Comparison of ENCODE assay signal across 9 mouse cellular contexts in genomic region chr9:109003201-109003600, GRCm38 (mm10). TPM values are rescaled to one million over a fixed set of nuclear protein-coding genes. Genes with fewer than 3 reads are reported as not detected.
DNase-seq lines count a peak whose midpoint lies in the region; ATAC-seq and TF ChIP-seq lines count a peak whose summit lies in the region.
"Had no signal": no experiment of that assay in that cellular context is flagged by ENCODE, and none has a peak within 500 bp of the region (broad histone marks: within the 10 kb centered on the region; RNA-seq: fewer than 3 reads in every experiment).

No protein-coding gene starts in this region.

- peak; percentile 71 for DNase-seq in adrenal gland, postnatal 14 days
- no peak for DNase-seq in adrenal gland, adult 2 months
- DNase-seq in kidney, postnatal 0 days (ENCODE audit: low spot score): peak; percentile 52
- peak; percentile 59 for DNase-seq in ZHBTc4 (ENCODE audit: low read depth, low spot score)
- DNase-seq in hindbrain, postnatal 0 days (ENCODE audit: low spot score): peak; percentile 55
- DNase-seq in natural killer cell, adult 2 months (ENCODE audit: low spot score in 2 of 2): peak; percentile 51 to 67
- DNase-seq in Muller cell, postnatal 12 days (ENCODE audit: inconsistent ontology term): no peak

- H3K9me3 ChIP-seq in kidney, postnatal 0 days (replicated peaks; ENCODE audit: low read length): no peaks in the 10 kb centered on the region
- H3K9me3 ChIP-seq in kidney, embryonic 14.5 days (ENCODE audit: control insufficient read depth, low read length): no peaks in the 10 kb centered on the region
- no peaks in the 10 kb centered on the region for H3K9me3 ChIP-seq in hindbrain, postnatal 0 days (ENCODE audit: low read length)

- H3K36me3 ChIP-seq in kidney, postnatal 0 days (ENCODE audit: insufficient read depth, low read length): no peaks in the 10 kb centered on the region
- H3K36me3 ChIP-seq in kidney, embryonic 14.5 days (ENCODE audit: control insufficient read depth, insufficient read depth, low read length): peaks cover 2% of the 10 kb centered on the region; the same call in 1 of the 2 replicates
- H3K36me3 ChIP-seq in hindbrain, postnatal 0 days (ENCODE audit: insufficient read depth, low read length): peaks cover 6% of the 10 kb centered on the region

- no peak overlapping the region for H3K4me2 ChIP-seq in kidney, postnatal 0 days (ENCODE audit: low read length)
- no peak overlapping the region for H3K4me2 ChIP-seq in kidney, embryonic 14.5 days (replicated peaks; ENCODE audit: low read depth, low read length)
- no peak overlapping the region for H3K4me2 ChIP-seq in hindbrain, postnatal 0 days (ENCODE audit: low read depth, low read length)

- H3K4me1 ChIP-seq in kidney, postnatal 0 days (replicated peaks; ENCODE audit: insufficient read depth, low read length): no peaks in the 10 kb centered on the region
- H3K4me1 ChIP-seq in kidney, embryonic 14.5 days (ENCODE audit: control insufficient read depth, insufficient read depth, low read length): no peaks in the 10 kb centered on the region
- H3K4me1 ChIP-seq in hindbrain, postnatal 0 days (ENCODE audit: insufficient read depth, low read length): no peaks in the 10 kb centered on the region

- no peak overlapping the region for H3K4me3 ChIP-seq in kidney, postnatal 0 days (replicated peaks; ENCODE audit: low read depth, low read length)
- H3K4me3 ChIP-seq in kidney, embryonic 14.5 days (ENCODE audit: low read length): no peak overlapping the region
- no peak overlapping the region for H3K4me3 ChIP-seq in hindbrain, postnatal 0 days (ENCODE audit: low read length)

- H3K27ac ChIP-seq in kidney, postnatal 0 days: no peak overlapping the region
- H3K27ac ChIP-seq in kidney, embryonic 14.5 days (ENCODE audit: low read depth, low read length): no peak overlapping the region
- H3K27ac ChIP-seq in hindbrain, postnatal 0 days: no peak overlapping the region

- WGBS in kidney, postnatal 0 days: 55% methylated on average over 2 of the region's 2 CpGs
- WGBS in kidney, embryonic 14.5 days: 45% methylated on average over 2 of the region's 2 CpGs
- WGBS in hindbrain, postnatal 0 days: 58% methylated on average over 2 of the region's 2 CpGs

- no peak overlapping the region for H3K9ac ChIP-seq in kidney, postnatal 0 days (ENCODE audit: low read depth, low read length)
- no peak overlapping the region for H3K9ac ChIP-seq in kidney, embryonic 14.5 days (ENCODE audit: low read depth, low read length)
- H3K9ac ChIP-seq in hindbrain, postnatal 0 days (replicated peaks; ENCODE audit: low read length): no peak overlapping the region

- no peaks in the 10 kb centered on the region for H3K27me3 ChIP-seq in kidney, postnatal 0 days (ENCODE audit: insufficient read depth, low read length)
- H3K27me3 ChIP-seq in kidney, embryonic 14.5 days (ENCODE audit: control insufficient read depth, insufficient read depth, low read length): no peaks in the 10 kb centered on the region
- H3K27me3 ChIP-seq in hindbrain, postnatal 0 days (ENCODE audit: insufficient read depth, low read length): no peaks in the 10 kb centered on the region

- no peak for ATAC-seq in kidney, postnatal 0 days (replicated peaks; ENCODE audit: low FRiP score, low read depth)
- ATAC-seq in kidney, embryonic 14.5 days (ENCODE audit: low FRiP score, low TSS enrichment): no peak
- ATAC-seq in hindbrain, postnatal 0 days: no peak

- TF ChIP-seq CTCF in kidney, postnatal 0 days (IDR thresholded peaks at IDR 0.05; ENCODE audit: low read depth): peak; percentile 86
- TF ChIP-seq CTCF in hindbrain, postnatal 0 days (IDR thresholded peaks at IDR 0.05; ENCODE audit: low read depth): peak; percentile 79

RNA-seq across cellular contexts. Expression of gene Pfkfb4, which starts 11.6 kb away (rescaled TPM):
- 5.0 and 5.7 TPM in 2 replicates for total RNA-seq in adrenal gland, postnatal 14 days (2021)
- 1 to 10 TPM; 5.5 to 8.7 TPM for total RNA-seq in adrenal gland, adult 2 months (2021)
- 10.6 and 14.1 TPM in 2 replicates for polyA plus RNA-seq in adrenal gland, adult 2 months (2012; rRNA removed)
- 5.8 and 7.9 TPM in 2 replicates for polyA plus RNA-seq in kidney, postnatal 0 days (2015; fragmentation: Nextera tagmentation; extraction: Ambion mirVana)
- polyA plus RNA-seq in kidney, embryonic 14.5 days (2014; fragmentation: Nextera tagmentation; extraction: Ambion mirVana): 6.4 and 10.1 TPM in 2 replicates
- 58.3 and 63.1 TPM in 2 replicates for total RNA-seq in hindbrain, postnatal 0 days (2014; rRNA removed)
- polyA plus RNA-seq in hindbrain, postnatal 0 days (2015; fragmentation: Nextera tagmentation; extraction: Ambion mirVana): 18.6 and 20.5 TPM in 2 replicates

RNA-seq across cellular contexts. Expression of gene Ucn2, which starts 17.4 kb away (rescaled TPM):
- total RNA-seq in adrenal gland, postnatal 14 days (2021): 0.53 and 0.89 TPM in 2 replicates
- total RNA-seq in adrenal gland, adult 2 months (2021): under 1 TPM in 1 of 2 experiments, not detected in 1; 0.58 TPM
- 0.47 and 0.50 TPM in 2 replicates for polyA plus RNA-seq in adrenal gland, adult 2 months (2012; rRNA removed)
- 0.11 TPM in 1 of 2 replicates, not detected in the other for polyA plus RNA-seq in kidney, postnatal 0 days (2015; fragmentation: Nextera tagmentation; extraction: Ambion mirVana)
- polyA plus RNA-seq in kidney, embryonic 14.5 days (2014; fragmentation: Nextera tagmentation; extraction: Ambion mirVana): 0.24 TPM in 1 of 2 replicates, not detected in the other
- 0.58 TPM in 1 of 2 replicates, not detected in the other for total RNA-seq in hindbrain, postnatal 0 days (2014; rRNA removed)
- not detected in 2 replicates for polyA plus RNA-seq in hindbrain, postnatal 0 days (2015; fragmentation: Nextera tagmentation; extraction: Ambion mirVana)
- total RNA-seq: hematopoietic stem cell, adult 5-6 weeks had no signal

RNA-seq across cellular contexts. Expression of gene Shisa5, which starts 35.2 kb away (rescaled TPM):
- total RNA-seq in adrenal gland, postnatal 14 days (2021): 95.6 and 167 TPM in 2 replicates
- total RNA-seq in adrenal gland, adult 2 months (2021): 100 to 1,000 TPM; 143 to 167 TPM
- 586 and 732 TPM in 2 replicates for polyA plus RNA-seq in adrenal gland, adult 2 months (2012; rRNA removed)
- polyA plus RNA-seq in kidney, postnatal 0 days (2015; fragmentation: Nextera tagmentation; extraction: Ambion mirVana): 122 and 123 TPM in 2 replicates
- 58.0 and 65.7 TPM in 2 replicates for polyA plus RNA-seq in kidney, embryonic 14.5 days (2014; fragmentation: Nextera tagmentation; extraction: Ambion mirVana)
- 77.8 and 90.6 TPM in 2 replicates for total RNA-seq in hindbrain, postnatal 0 days (2014; rRNA removed)
- 74.5 and 77.6 TPM in 2 replicates for polyA plus RNA-seq in hindbrain, postnatal 0 days (2015; fragmentation: Nextera tagmentation; extraction: Ambion mirVana)

RNA-seq across cellular contexts. Expression of gene Col7a1, which starts 49.8 kb away (rescaled TPM):
- total RNA-seq in adrenal gland, postnatal 14 days (2021): 6.0 and 8.5 TPM in 2 replicates
- 1 to 10 TPM; 3.1 to 3.3 TPM for total RNA-seq in adrenal gland, adult 2 months (2021)
- polyA plus RNA-seq in adrenal gland, adult 2 months (2012; rRNA removed): 4.6 and 6.6 TPM in 2 replicates
- polyA plus RNA-seq in kidney, postnatal 0 days (2015; fragmentation: Nextera tagmentation; extraction: Ambion mirVana): 2.9 and 3.1 TPM in 2 replicates
- polyA plus RNA-seq in kidney, embryonic 14.5 days (2014; fragmentation: Nextera tagmentation; extraction: Ambion mirVana): 3.5 and 5.4 TPM in 2 replicates
- total RNA-seq in hindbrain, postnatal 0 days (2014; rRNA removed): 1.9 and 2.0 TPM in 2 replicates
- 0.69 and 1.8 TPM in 2 replicates for polyA plus RNA-seq in hindbrain, postnatal 0 days (2015; fragmentation: Nextera tagmentation; extraction: Ambion mirVana)
- total RNA-seq: hematopoietic stem cell, adult 5-6 weeks had no signal

RNA-seq across cellular contexts. Expression of gene Trex1, which starts 56.3 kb away (rescaled TPM):
- total RNA-seq in adrenal gland, postnatal 14 days (2021): 13.7 and 13.8 TPM in 2 replicates
- 10 to 100 TPM; 19.5 to 28.2 TPM for total RNA-seq in adrenal gland, adult 2 months (2021)
- polyA plus RNA-seq in adrenal gland, adult 2 months (2012; rRNA removed): 129 and 130 TPM in 2 replicates
- 14.3 and 15.2 TPM in 2 replicates for polyA plus RNA-seq in kidney, postnatal 0 days (2015; fragmentation: Nextera tagmentation; extraction: Ambion mirVana)
- polyA plus RNA-seq in kidney, embryonic 14.5 days (2014; fragmentation: Nextera tagmentation; extraction: Ambion mirVana): 12.6 and 13.3 TPM in 2 replicates
- 20.1 and 32.6 TPM in 2 replicates for total RNA-seq in hindbrain, postnatal 0 days (2014; rRNA removed)
- 14.3 and 14.4 TPM in 2 replicates for polyA plus RNA-seq in hindbrain, postnatal 0 days (2015; fragmentation: Nextera tagmentation; extraction: Ambion mirVana)

Comparison
In these comparisons a context has a peak if more than half of its experiments do, and no peak if none do; other contexts are left out.
1. DNase-seq: peak in adrenal gland, postnatal 14 days (single experiment), kidney, postnatal 0 days (single experiment), ZHBTc4 (single experiment), hindbrain, postnatal 0 days (single experiment) and natural killer cell, adult 2 months (2 of 2); none in adrenal gland, adult 2 months (single experiment) and Muller cell, postnatal 12 days (single experiment).